Comparison of ENCODE assay signal across 26 mouse cellular contexts in genomic region chr2:139998170-139998569, GRCm38 (mm10).
DNase-seq lines count a peak whose midpoint lies in the region; ATAC-seq and TF ChIP-seq lines count a peak whose summit lies in the region.
"Had no signal": no experiment of that assay in that cellular context is flagged by ENCODE, and none has a peak within 500 bp of the region (broad histone marks: within the 10 kb centered on the region; RNA-seq: fewer than 3 reads in every experiment).

No protein-coding gene starts in this region.

- H3K4me3 ChIP-seq in hindbrain, postnatal 0 days (ENCODE audit: low read length), result no peak overlapping the region
- no peak overlapping the region for H3K4me3 ChIP-seq in hindbrain, embryonic 14.5 days (replicated peaks; ENCODE audit: low read length)
- H3K4me3 ChIP-seq in lung, embryonic 14.5 days (ENCODE audit: low read depth, low read length), result no peak overlapping the region
- no peak overlapping the region for H3K4me3 ChIP-seq in lung, postnatal 0 days (ENCODE audit: low read depth, low read length)
- H3K4me3 ChIP-seq: forebrain, embryonic 13.5 days; hindbrain, embryonic 13.5 days; limb, embryonic 12.5 days; midbrain, embryonic 13.5 days had no signal

- no peaks in the 10 kb centered on the region for H3K27me3 ChIP-seq in hindbrain, postnatal 0 days (ENCODE audit: insufficient read depth, low read length)
- no peaks in the 10 kb centered on the region for H3K27me3 ChIP-seq in hindbrain, embryonic 14.5 days (ENCODE audit: control insufficient read depth, insufficient read depth, low read length)
- H3K27me3 ChIP-seq in lung, embryonic 14.5 days (ENCODE audit: insufficient read depth, low read length), result no peaks in the 10 kb centered on the region
- no peaks in the 10 kb centered on the region for H3K27me3 ChIP-seq in lung, postnatal 0 days (replicated peaks; ENCODE audit: insufficient read depth, low read length)
- H3K27me3 ChIP-seq in Patski, result no peaks in the 10 kb centered on the region
- H3K27me3 ChIP-seq: forebrain, embryonic 13.5 days; hindbrain, embryonic 13.5 days; limb, embryonic 12.5 days; midbrain, embryonic 13.5 days had no signal

- H3K9ac ChIP-seq in hindbrain, postnatal 0 days (replicated peaks; ENCODE audit: low read length), result no peak overlapping the region
- no peak overlapping the region for H3K9ac ChIP-seq in hindbrain, embryonic 14.5 days
- no peak overlapping the region for H3K9ac ChIP-seq in lung, embryonic 14.5 days
- no peak overlapping the region for H3K9ac ChIP-seq in lung, postnatal 0 days (replicated peaks; ENCODE audit: low read depth)
- H3K9ac ChIP-seq: forebrain, embryonic 13.5 days; hindbrain, embryonic 13.5 days; limb, embryonic 12.5 days; midbrain, embryonic 13.5 days had no signal

- 88% methylated on average over 2 of the region's 2 CpGs for WGBS in hindbrain, postnatal 0 days
- 96% methylated on average over 2 of the region's 2 CpGs for WGBS in hindbrain, embryonic 14.5 days
- 93% methylated on average over 2 of the region's 2 CpGs for WGBS in lung, embryonic 14.5 days
- WGBS in lung, postnatal 0 days, result 95% methylated on average over 2 of the region's 2 CpGs

- TF ChIP-seq EP300 in lung, postnatal 0 days (IDR thresholded peaks at IDR 0.05), result no peak

- POLR2A ChIA-PET in Patski (lab: Charles Lee), result no interaction called here

- TF ChIP-seq CTCF in hindbrain, postnatal 0 days (IDR thresholded peaks at IDR 0.05; ENCODE audit: low read depth), result peak; percentile 40
- TF ChIP-seq CTCF in lung, embryonic 14.5 days (IDR thresholded peaks at IDR 0.05; ENCODE audit: low read depth), result no peak
- TF ChIP-seq CTCF in lung, postnatal 0 days (IDR thresholded peaks at IDR 0.05), result no peak; the same call in 1 of the 2 replicates
- peak; percentile 51 for TF ChIP-seq CTCF in Patski (IDR thresholded peaks at IDR 0.05)

- no peak overlapping the region for H3K4me2 ChIP-seq in hindbrain, postnatal 0 days (ENCODE audit: low read depth, low read length)
- H3K4me2 ChIP-seq in hindbrain, embryonic 14.5 days (replicated peaks), result no peak overlapping the region
- H3K4me2 ChIP-seq in lung, embryonic 14.5 days, result no peak overlapping the region
- no peak overlapping the region for H3K4me2 ChIP-seq in lung, postnatal 0 days (replicated peaks; ENCODE audit: low read depth, low read length)
- H3K4me2 ChIP-seq: forebrain, embryonic 13.5 days; heart, embryonic 11.5 days; hindbrain, embryonic 13.5 days; limb, embryonic 12.5 days; liver, embryonic 11.5 days; midbrain, embryonic 13.5 days had no signal

- CTCF ChIA-PET in Patski (lab: Charles Lee), result no interaction called here

- H3K27ac ChIP-seq in hindbrain, postnatal 0 days, result no peak overlapping the region
- H3K27ac ChIP-seq in hindbrain, embryonic 14.5 days, result no peak overlapping the region
- H3K27ac ChIP-seq in lung, embryonic 14.5 days (ENCODE audit: low read depth), result no peak overlapping the region
- no peak overlapping the region for H3K27ac ChIP-seq in lung, postnatal 0 days (ENCODE audit: low read length)
- H3K27ac ChIP-seq: forebrain, embryonic 13.5 days; hindbrain, embryonic 13.5 days; limb, embryonic 12.5 days; macrophage; midbrain, embryonic 13.5 days had no signal

- in situ Hi-C loops in Patski (cut with MboI; ENCODE audit: low pct_unique_long_range_greater_than_20kb), result no loop called here

- no peak for ATAC-seq in hindbrain, postnatal 0 days
- ATAC-seq in hindbrain, embryonic 14.5 days (ENCODE audit: low FRiP score), result no peak
- no peak for ATAC-seq in lung, embryonic 14.5 days (ENCODE audit: insufficient read depth)
- ATAC-seq in lung, postnatal 0 days, result no peak
- ATAC-seq in Patski, result no peak
- ATAC-seq: forebrain, embryonic 13.5 days; inflammation-experienced regulatory T-cells, adult 6 months; midbrain, embryonic 13.5 days had no signal

- H3K4me1 ChIP-seq in hindbrain, postnatal 0 days (ENCODE audit: insufficient read depth, low read length), result no peaks in the 10 kb centered on the region
- no peaks in the 10 kb centered on the region for H3K4me1 ChIP-seq in hindbrain, embryonic 14.5 days (replicated peaks; ENCODE audit: control insufficient read depth, insufficient read depth, low read length)
- no peaks in the 10 kb centered on the region for H3K4me1 ChIP-seq in lung, embryonic 14.5 days (ENCODE audit: insufficient read depth)
- H3K4me1 ChIP-seq in lung, postnatal 0 days (ENCODE audit: insufficient read depth, low read depth, low read length), result no peaks in the 10 kb centered on the region
- H3K4me1 ChIP-seq: forebrain, embryonic 13.5 days; hindbrain, embryonic 13.5 days; limb, embryonic 12.5 days; midbrain, embryonic 13.5 days had no signal

- H3K9me3 ChIP-seq in hindbrain, postnatal 0 days (ENCODE audit: low read length), result no peaks in the 10 kb centered on the region
- no peaks in the 10 kb centered on the region for H3K9me3 ChIP-seq in hindbrain, embryonic 14.5 days (ENCODE audit: control insufficient read depth, low read length)
- no peaks in the 10 kb centered on the region for H3K9me3 ChIP-seq in lung, embryonic 14.5 days (ENCODE audit: low read depth, low read length)
- no peaks in the 10 kb centered on the region for H3K9me3 ChIP-seq in lung, postnatal 0 days (ENCODE audit: low read length)
- H3K9me3 ChIP-seq: forebrain, embryonic 13.5 days; G1E; hindbrain, embryonic 13.5 days; limb, embryonic 12.5 days; midbrain, embryonic 13.5 days had no signal

- no peaks in the 10 kb centered on the region for H3K36me3 ChIP-seq in hindbrain, postnatal 0 days (ENCODE audit: insufficient read depth, low read length)
- H3K36me3 ChIP-seq in hindbrain, embryonic 14.5 days (replicated peaks; ENCODE audit: control insufficient read depth, insufficient read depth), result peaks cover 7% of the 10 kb centered on the region; the same call in 1 of the 2 replicates
- H3K36me3 ChIP-seq in lung, embryonic 14.5 days (ENCODE audit: insufficient read depth), result no peaks in the 10 kb centered on the region
- H3K36me3 ChIP-seq in lung, postnatal 0 days (ENCODE audit: insufficient read depth, low read length), result no peaks in the 10 kb centered on the region
- H3K36me3 ChIP-seq: midbrain, embryonic 13.5 days had no signal

- DNase-seq in hindbrain, postnatal 0 days (ENCODE audit: low spot score), result no peak
- DNase-seq in hindbrain, embryonic 14.5 days (ENCODE audit: low spot score), result no peak
- DNase-seq in lung, embryonic 14.5 days, result peak; percentile 24
- DNase-seq in lung, postnatal 0 days (ENCODE audit: low spot score), result no peak
- peak; percentile 20 for DNase-seq in A20 (ENCODE audit: low read depth, low spot score)
- no peak for DNase-seq in Patski (ENCODE audit: low read depth, low spot score)
- no peak for DNase-seq in right cerebral cortex, postnatal 36 days (ENCODE audit: low spot score in 2 of 2)
- DNase-seq: adrenal gland, postnatal 25 days; cerebellum, adult 2 months; cerebellum, postnatal 14 days; gastrocnemius, postnatal 25 days; heart, postnatal 4 days; kidney, adult 2 months; layer of hippocampus, adult 9-11 months; lung, postnatal 10 days; right cerebral cortex, postnatal 4 days; thymus, postnatal 25 days had no signal

Comparison
In these comparisons a context has a peak if more than half of its experiments do, and no peak if none do; other contexts are left out.
1. DNase-seq: peak in lung, embryonic 14.5 days (single experiment) and A20 (single experiment); none in hindbrain, postnatal 0 days (single experiment), hindbrain, embryonic 14.5 days (single experiment), lung, postnatal 0 days (single experiment), Patski (single experiment) and right cerebral cortex, postnatal 36 days (0 of 2).
2. CTCF ChIP-seq: peak in hindbrain, postnatal 0 days (single experiment) and Patski (single experiment); none in lung, embryonic 14.5 days (single experiment) and lung, postnatal 0 days (single experiment).